Mouse (Mus musculus): ENCODE data around the gene Dpy19l3.

The Dpy19l3 gene

GRCm38 (mm10) chr7:35756510-35757440 lies 2.5 kb upstream of the Dpy19l3 start:
- in situ Hi-C loops (cut with MboI; ENCODE audit: low pct_unique_long_range_greater_than_20kb in 1 of 2, low sequenced_read_pairs in 2 of 2, unreplicated experiment in 1 of 2): loop anchor here in 1 of 2 experiments (5.0 kb wide), 1 partner anchor 96 kb away; no protein-coding TSS in a partner anchor

- in situ Hi-C loops (cut with MboI; ENCODE audit: low pct_unique_long_range_greater_than_20kb in 1 of 2, low sequenced_read_pairs in 2 of 2, unreplicated experiment in 1 of 2): loop anchor here in 1 of 2 experiments (5.0 kb wide), 1 partner anchor 97 kb away; no protein-coding TSS in a partner anchor
These were observed 573 bp upstream of the Dpy19l3 start for GRCm38 (mm10) chr7:35754886-35755168.

- in situ Hi-C loops (cut with MboI; ENCODE audit: low pct_unique_long_range_greater_than_20kb in 1 of 2, low sequenced_read_pairs in 2 of 2, unreplicated experiment in 1 of 2): no loop called here
These were observed 778 bp downstream of the Dpy19l3 start for GRCm38 (mm10) chr7:35753319-35754032.

- in situ Hi-C loops (cut with MboI; ENCODE audit: low pct_unique_long_range_greater_than_20kb in 1 of 2, low sequenced_read_pairs in 2 of 2, unreplicated experiment in 1 of 2): no loop called here
These were observed 3.4 kb downstream of the Dpy19l3 start for GRCm38 (mm10) chr7:35750873-35751272.

GRCm38 (mm10) chr7:35747397-35747964 lies 6.8 kb downstream of the Dpy19l3 start:
- in situ Hi-C loops (cut with MboI; ENCODE audit: low pct_unique_long_range_greater_than_20kb in 1 of 2, low sequenced_read_pairs in 2 of 2, unreplicated experiment in 1 of 2): no loop called here

- in situ Hi-C loops (cut with MboI; ENCODE audit: low pct_unique_long_range_greater_than_20kb in 1 of 2, low sequenced_read_pairs in 2 of 2, unreplicated experiment in 1 of 2): no loop called here
These were observed 7.4 kb downstream of the Dpy19l3 start for GRCm38 (mm10) chr7:35746686-35747396.

GRCm38 (mm10) chr7:35745281-35745702 lies 9.0 kb downstream of the Dpy19l3 start:
- in situ Hi-C loops (cut with MboI; ENCODE audit: low pct_unique_long_range_greater_than_20kb in 1 of 2, low sequenced_read_pairs in 2 of 2, unreplicated experiment in 1 of 2): no loop called here

GRCm38 (mm10) chr7:35744771-35745170 lies 9.5 kb downstream of the Dpy19l3 start:
- in situ Hi-C loops (cut with MboI; ENCODE audit: low pct_unique_long_range_greater_than_20kb in 1 of 2, low sequenced_read_pairs in 2 of 2, unreplicated experiment in 1 of 2): no loop called here

- in situ Hi-C loops (cut with MboI; ENCODE audit: low pct_unique_long_range_greater_than_20kb in 1 of 2, low sequenced_read_pairs in 2 of 2, unreplicated experiment in 1 of 2): no loop called here
These were observed 11.9 kb downstream of the Dpy19l3 start for GRCm38 (mm10) chr7:35742310-35742709.

- in situ Hi-C loops (cut with MboI; ENCODE audit: low pct_unique_long_range_greater_than_20kb in 1 of 2, low sequenced_read_pairs in 2 of 2, unreplicated experiment in 1 of 2): no loop called here
These were observed 12.4 kb downstream of the Dpy19l3 start for GRCm38 (mm10) chr7:35741858-35742257.

- in situ Hi-C loops (cut with MboI; ENCODE audit: low pct_unique_long_range_greater_than_20kb in 1 of 2, low sequenced_read_pairs in 2 of 2, unreplicated experiment in 1 of 2): no loop called here
These were observed 13.6 kb downstream of the Dpy19l3 start for GRCm38 (mm10) chr7:35740489-35741230.

- in situ Hi-C loops (cut with MboI; ENCODE audit: low pct_unique_long_range_greater_than_20kb in 1 of 2, low sequenced_read_pairs in 2 of 2, unreplicated experiment in 1 of 2): no loop called here
These were observed 15.4 kb downstream of the Dpy19l3 start for GRCm38 (mm10) chr7:35738871-35739270.

GRCm38 (mm10) chr7:35733313-35734050 lies 20.8 kb downstream of the Dpy19l3 start:
- in situ Hi-C loops (cut with MboI; ENCODE audit: low pct_unique_long_range_greater_than_20kb in 1 of 2, low sequenced_read_pairs in 2 of 2, unreplicated experiment in 1 of 2): no loop called here

GRCm38 (mm10) chr7:35732585-35733059 lies 21.6 kb downstream of the Dpy19l3 start:
- in situ Hi-C loops (cut with MboI; ENCODE audit: low pct_unique_long_range_greater_than_20kb in 1 of 2, low sequenced_read_pairs in 2 of 2, unreplicated experiment in 1 of 2): no loop called here

GRCm38 (mm10) chr7:35729621-35730031 lies 24.6 kb downstream of the Dpy19l3 start:
- in situ Hi-C loops (cut with MboI; ENCODE audit: low pct_unique_long_range_greater_than_20kb in 1 of 2, low sequenced_read_pairs in 2 of 2, unreplicated experiment in 1 of 2): no loop called here

GRCm38 (mm10) chr7:35728376-35728775 lies 25.9 kb downstream of the Dpy19l3 start:
- in situ Hi-C loops (cut with MboI; ENCODE audit: low pct_unique_long_range_greater_than_20kb in 1 of 2, low sequenced_read_pairs in 2 of 2, unreplicated experiment in 1 of 2): no loop called here

GRCm38 (mm10) chr7:35723035-35723434 lies 31.2 kb downstream of the Dpy19l3 start:
- in situ Hi-C loops (cut with MboI; ENCODE audit: low pct_unique_long_range_greater_than_20kb in 1 of 2, low sequenced_read_pairs in 2 of 2, unreplicated experiment in 1 of 2): no loop called here
